Mouse (Mus musculus): ENCODE data around the gene Ajap1.

Ajap1 gene

DNA sequence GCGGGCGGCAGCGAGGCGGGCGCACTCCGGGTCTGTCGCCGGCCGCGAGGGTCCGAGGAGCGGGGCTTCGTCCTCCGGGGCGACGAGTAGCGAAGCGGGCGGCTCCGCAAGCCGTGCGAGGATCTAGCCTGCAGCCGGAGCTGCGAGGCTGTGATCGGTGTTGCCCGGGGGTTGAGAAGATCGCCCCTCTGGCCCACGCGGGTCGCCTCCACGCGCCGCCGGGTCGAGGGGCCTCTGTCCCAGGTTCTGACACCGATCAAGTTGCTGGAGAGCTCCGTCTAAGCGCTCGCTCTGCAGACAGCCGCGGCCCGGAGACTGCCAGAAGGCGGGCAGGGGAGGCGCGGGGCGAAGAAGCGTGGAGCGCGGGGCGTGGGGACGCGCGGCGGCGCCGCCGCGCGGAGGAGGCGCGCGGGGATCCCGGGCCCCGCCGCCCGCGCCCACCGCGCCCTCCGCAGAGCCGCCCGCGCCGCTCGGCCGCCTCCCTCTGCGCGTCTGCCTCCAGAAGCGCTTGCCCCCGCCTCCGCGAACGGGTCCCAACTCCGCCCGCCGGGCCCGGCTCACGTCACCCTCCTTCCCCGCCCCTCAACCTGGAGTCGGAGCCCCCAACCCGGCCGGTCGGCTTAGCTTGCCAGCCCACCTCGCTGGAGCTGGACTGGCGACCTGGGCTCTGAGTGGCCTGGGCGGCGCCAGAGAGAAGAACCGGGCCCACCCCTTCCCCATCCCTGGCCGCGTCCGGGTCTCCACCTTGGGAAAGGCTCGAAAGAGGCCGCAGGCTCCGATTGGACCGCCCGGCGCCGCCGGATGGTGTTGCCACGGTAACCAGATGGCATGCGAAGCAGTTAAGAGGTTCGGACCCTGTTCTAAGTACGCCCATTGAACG lies at the start of gene Ajap1:
Gene Ajap1, minus strand, starts transcription at position 353 of the 880 bp plus-strand sequence.
- no peak for DNase-seq

GRCm38 (mm10) chr4:153530536-153530935 lies 47.9 kb upstream of the Ajap1 start:
- DNase-seq = no peak

DNA sequence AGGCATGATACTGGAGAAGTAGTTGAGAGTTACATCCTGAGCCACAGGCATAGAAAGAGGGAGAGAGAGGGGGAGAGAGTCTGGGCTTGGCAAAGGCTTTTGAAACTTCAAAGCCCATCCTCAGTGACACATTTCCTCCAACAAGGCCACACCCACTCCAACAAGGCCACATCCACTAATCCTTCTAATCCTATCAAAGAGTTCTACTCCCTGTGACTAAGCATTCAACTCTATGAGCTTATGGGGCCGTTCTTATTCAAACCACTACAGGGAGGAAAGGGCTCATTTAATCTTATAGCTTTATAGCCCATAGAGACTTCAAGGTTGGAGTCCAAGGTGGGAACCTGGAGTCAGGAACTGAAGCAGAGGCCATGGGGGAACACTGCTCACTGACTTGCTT lies 39.0 kb upstream of the Ajap1 start:
- DNase-seq = no peak

DNA sequence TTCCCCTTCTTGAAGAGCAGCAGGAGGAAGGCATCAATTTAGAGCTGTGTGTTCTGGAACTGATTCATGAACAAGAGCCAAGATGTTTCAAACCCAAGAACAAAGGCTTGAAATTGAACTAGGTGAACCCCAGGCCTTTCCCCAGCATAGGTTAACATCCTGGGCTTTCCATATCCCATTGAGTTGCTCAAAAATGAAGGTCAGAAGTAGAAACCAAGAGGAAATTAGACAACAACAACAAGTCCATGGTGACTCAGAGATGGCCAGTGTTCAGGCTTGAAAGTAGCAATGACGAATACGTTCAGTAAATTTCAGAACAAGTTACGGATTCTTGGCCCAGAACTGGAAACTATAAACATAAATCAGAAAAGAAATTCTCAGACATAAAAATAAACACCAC lies 37.3 kb upstream of the Ajap1 start:
- no peak for DNase-seq

DNA sequence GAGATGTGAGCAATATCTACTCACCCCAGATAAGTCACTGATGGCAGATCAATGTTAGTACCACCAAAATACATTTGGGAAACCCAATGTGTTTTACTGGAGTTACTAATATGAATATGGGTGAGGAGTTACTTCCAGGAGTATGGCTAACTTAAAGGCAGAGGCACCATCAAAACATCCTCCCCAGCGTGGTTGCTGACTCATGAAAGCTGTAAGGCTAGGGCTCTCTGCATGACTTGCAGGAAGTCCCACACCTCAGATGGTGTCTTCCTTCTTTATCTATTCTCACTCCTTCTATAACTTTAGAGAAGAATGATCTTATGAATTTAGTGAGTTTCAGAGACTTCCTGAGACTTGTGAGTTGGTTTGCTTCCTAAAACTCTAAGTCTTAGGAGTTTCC lies 36.7 kb upstream of the Ajap1 start:
- DNase-seq = no peak

DNA sequence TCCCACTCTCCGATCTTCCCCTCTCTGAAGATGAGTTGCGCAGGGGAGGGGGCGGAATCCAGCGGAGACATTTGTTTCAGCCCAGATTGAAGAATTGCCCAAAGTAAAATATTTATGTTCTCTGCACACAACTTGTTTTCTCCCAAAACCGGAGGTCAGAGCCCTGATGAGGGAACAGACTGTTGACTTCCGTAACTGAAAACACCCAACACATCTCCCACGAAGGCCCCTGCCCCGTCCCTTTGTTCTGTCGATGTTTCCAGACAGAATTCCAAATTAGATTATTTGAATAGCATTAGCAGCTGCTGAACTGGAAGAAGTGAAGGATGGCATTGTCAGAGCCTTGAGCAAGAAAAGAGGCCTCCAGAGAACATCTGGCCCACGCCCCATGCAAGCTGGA lies 33.2 kb upstream of the Ajap1 start:
- no peak for DNase-seq

- no peak for DNase-seq
Observed at GRCm38 (mm10) chr4:153514071-153514470, 31.5 kb upstream of the Ajap1 start.

DNA sequence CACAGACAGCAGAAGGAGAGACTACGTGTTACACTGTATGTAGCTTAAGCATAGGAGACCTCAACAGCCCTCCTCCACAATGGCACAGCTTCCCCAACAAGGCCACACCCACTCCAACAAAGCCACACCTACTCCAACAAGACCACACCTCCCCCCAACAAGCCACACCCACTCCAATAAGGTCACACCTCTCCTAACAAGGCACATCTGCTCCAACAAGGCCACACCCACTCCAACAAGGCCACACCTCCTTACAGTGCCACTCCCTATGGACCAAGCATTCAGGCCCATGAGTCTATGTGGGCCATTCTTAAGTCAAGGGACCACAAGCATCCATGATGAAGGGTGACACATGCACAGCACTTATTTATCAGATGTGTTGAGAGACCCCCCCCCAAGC lies 28.9 kb upstream of the Ajap1 start:
- DNase-seq = peak; percentile 16

DNA sequence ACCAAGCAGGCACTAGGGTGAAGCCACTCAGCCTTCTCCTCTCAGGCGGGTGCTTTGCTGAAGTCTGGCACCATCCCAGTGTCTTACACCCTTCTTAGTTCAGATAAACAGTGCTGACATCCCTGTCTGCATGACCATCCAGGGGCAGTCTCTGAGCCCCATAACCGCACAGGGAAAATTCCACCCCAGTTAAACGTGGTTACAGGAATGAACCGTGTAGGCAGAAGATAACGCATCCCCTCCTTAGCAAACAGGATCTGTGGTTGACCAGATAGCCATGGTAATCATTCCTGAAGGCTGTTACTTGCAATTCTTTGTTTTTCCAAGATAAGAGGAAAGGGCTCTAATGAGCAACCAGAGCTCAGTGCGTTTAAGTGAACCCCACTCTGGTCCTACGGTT lies 19.3 kb upstream of the Ajap1 start:
- peak; percentile 27 for DNase-seq

DNA sequence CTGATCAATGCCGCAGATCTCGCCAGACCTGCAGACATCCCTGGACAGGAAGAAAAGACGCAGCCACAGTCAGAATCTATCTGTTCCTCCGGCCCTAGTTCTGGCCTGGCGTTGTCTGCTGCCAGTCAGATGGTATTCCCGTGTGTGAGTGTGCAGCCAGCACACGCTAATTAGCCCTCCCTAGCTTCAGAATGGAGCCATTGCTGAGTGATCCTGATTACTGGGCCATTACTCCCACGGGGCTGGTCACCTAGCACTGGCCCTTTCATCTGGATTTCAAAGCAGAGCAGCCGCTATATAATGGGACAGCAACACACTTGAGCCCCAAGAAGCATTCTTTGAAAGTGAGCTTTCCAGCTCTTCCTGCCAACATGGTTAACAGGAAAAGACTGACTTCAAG lies 9.8 kb upstream of the Ajap1 start:
- DNase-seq = no peak

DNA sequence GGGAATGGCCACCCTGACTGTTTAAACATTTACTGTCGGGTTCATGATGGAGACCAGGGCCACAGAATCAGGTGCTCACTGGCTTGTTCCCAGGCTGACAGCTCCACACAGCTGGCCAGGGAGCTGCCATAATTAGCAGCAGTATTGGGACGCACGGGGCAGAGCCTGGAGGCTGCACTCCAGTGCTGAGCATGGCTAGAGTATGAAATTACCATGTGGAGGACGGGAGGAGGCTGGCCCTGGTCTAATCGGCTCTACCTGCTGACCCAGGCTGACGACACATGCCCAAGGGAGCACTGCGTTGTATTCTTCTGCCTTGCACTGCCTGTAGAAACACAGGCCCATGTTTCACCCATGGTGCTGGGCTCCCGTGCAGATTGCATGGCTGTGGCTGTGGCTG lies 6.5 kb upstream of the Ajap1 start:
- no peak for DNase-seq

DNA sequence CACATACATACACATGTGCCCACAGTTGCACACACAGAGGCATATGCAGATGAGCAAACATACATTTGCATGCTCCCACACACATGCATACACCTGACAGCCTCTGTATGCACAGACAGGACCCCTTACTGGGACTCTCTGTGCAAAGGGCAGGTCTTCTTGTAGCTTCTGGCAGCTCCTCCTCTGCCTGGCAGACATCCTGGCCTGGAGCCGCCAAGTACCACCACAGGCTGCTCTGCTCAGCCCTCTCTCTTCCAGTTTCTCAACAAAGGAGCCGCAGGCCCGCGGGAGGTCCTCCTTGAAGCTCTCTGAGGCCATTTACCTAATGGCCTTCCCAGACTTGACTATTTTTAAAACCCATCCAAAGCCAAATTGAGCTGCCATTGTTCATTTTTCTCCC lies 3.3 kb upstream of the Ajap1 start:
- DNase-seq = no peak

GRCm38 (mm10) chr4:153484392-153484791 lies 1.8 kb upstream of the Ajap1 start:
- peak; percentile 57 for DNase-seq

DNA sequence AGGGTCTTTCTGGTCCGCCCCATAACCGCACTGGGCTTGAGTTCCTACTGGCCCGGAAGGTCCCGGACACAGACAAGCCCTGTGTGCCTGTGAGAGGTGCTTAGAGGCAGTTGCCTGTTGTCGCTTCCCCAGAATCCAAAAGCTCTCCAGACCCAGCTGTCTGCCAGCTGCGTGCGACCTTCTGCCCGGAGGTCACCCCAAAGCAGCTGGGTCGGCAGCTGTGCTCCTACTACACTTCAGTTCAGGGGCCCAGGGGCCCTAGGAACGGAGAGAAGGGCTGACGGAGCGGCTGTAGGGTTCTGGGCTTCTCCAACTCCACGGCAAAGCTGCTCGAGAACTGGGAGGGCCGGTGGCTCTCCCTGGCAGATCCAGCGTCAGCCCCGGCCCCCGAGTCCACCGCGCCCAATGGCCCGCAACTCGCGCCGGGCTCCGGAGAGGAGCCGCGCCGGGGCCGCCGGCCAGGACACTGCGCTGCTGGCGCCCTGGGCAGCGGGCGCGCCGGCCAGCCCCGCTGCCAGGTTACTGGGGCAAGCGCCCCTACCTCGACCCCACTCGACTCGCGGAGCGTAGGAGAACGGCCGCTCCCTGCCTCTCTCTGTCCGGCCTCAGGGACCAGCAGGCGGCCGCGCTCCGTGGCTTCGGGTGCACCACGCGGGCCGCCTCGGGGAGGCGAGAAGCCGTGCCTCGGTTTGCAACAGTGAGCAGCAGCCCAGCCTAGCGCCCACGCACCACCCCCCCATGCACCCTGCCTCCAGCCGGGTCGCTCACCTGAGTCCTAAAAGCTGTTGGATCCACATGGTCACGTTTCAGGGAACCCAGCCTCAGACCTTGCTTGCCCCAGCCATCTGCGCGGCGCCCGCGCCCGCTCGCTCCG lies 1.0 kb downstream of the Ajap1 start:
- no peak for DNase-seq

GRCm38 (mm10) chr4:153480551-153481262 lies 1.9 kb downstream of the Ajap1 start:
- DNase-seq = peak; percentile 34

DNA sequence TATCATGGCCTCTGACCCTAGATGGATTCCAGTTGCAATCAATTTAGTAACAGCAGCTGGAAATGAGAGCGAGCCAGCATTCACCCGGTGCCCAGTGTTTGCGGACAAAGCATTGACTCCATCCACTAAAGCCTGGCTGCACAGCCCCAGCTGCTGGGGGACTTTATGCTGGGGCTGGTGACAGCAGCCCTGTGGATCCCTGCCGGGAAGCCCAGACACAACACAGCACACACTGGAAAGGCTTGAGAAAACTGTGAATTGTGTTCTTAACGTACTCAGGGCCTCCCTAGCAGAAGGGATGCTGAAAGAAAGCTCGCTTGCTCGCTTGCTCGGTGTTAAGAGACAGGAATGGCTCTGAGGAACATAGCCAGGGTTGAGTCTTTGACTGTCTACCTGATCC lies 3.5 kb downstream of the Ajap1 start:
- no peak for DNase-seq

DNA sequence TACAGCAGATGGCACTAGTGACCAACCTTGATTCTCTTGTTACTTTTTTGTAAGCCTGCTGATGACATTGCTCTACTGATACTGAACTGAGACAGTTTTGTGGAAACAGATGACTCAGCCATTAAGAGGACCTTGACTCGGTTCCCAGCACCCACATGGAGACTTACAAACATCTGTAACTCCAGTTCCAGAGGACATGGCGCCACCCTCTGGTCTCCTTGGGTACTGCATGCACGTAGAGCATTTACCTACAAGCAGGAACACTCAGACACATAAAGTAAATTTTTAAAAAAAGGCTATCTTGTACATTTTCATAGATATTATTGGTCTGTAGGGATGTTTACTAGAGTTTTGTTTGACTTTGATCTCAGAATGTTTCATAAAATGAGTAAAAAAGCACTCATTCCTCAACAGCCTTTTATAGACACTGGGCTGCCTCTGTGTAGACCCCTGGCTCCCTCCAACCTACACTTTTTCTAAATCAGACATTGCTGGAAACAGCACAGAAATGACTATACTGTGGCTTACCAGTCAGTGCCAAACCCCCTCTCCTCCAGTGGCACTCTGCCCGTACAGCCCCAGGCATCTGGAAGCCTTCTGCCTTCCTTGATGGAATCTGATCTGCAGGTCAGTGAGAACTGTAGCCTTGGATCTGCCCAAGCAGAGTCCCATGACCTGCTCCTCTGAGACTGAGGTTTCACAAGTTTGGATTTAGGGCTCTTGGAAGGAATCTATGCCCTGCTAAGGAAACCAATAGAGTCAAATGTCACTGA lies 8.9 kb downstream of the Ajap1 start:
- no peak for DNase-seq

GRCm38 (mm10) chr4:153469712-153470111 lies 12.9 kb downstream of the Ajap1 start:
- DNase-seq = no peak

- no peak for DNase-seq
Observed at GRCm38 (mm10) chr4:153459934-153460333, 22.7 kb downstream of the Ajap1 start.

- no peak for DNase-seq
Observed at GRCm38 (mm10) chr4:153459503-153459902, 23.1 kb downstream of the Ajap1 start.

DNA sequence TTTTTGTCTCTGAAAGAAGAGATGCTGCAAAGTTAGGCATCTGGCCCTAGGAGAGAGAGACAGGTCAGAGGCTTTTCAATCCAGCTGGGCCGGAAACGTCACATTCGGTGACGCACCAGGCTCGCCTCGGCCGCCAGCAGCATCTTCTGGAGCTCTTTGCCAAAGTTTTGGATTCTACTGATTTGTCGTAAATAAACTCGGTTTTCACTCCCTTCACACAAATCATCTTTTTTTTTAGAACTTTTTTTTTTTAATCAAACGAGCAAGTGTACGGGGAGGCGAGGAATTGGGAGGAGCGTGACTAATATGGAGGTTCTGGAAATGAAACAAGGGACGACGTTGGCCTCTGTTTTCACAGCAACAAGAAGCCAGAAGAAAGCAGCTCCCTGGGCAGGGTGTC lies 23.8 kb downstream of the Ajap1 start:
- no peak for DNase-seq

- no peak for DNase-seq
Observed at GRCm38 (mm10) chr4:153453496-153453895, 29.1 kb downstream of the Ajap1 start.

- DNase-seq = no peak
Observed at GRCm38 (mm10) chr4:153451516-153451915, 31.1 kb downstream of the Ajap1 start.

All from liver (tissue).